Mouse (Mus musculus) retina, postnatal 7 days (tissue): ENCODE results near the gene Serbp1.
"Not testable (repeated sequence)": the region's sequence is repeated elsewhere in the genome, so short reads cannot be mapped to it uniquely, and the experiment has no call there.

ENCODE experiments used
- DNase-seq: peaks from one replicate; pipeline ENCODE4 v3.0.0-alpha.2; 2012; ENCODE audit warnings: low read depth, low spot score

Gene Serbp1

DNA sequence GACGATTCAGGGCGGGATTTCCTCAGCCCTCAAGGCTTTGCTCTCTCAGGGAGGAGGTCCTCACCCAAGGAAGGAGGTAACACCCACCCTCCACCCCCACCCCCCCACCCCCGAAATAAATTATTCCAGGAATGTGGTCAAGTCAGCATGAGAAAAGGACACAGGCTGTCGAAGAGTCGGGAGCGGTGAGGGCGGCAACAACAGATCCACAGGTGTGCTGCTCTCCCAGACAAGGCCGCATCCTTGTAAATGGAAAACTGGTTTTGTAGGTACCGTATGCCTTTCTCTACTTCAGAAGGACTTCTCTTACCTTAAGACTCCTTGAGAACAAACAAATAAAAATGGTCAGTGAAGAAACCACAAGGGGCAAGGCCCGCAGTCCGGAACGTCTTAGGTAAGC is at the start of gene Serbp1:
Serbp1 (plus strand) TSS at position 200 of the 400 bp plus-strand sequence.
- no peak for DNase-seq

DNA sequence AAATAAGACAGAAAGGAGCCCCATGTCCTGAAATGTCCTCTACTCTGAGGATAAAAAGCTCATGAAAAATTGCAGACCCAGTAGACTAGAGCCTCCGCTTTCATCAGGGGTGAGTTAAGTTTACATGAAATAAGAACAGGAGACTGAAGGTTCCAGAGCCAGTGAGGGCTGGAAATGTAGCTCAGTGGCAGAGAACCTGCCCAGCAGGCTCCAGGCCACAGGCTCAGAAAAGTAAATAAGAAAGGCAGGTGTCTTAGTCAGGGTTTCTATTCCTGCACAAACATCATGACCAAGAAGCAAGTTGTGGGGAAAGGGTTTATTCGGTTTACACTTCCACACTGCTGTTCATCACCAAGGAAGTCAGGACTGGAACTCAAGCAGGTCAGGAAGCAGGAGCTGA is 44.4 kb upstream of the Serbp1 start:
- no peak for DNase-seq

DNA sequence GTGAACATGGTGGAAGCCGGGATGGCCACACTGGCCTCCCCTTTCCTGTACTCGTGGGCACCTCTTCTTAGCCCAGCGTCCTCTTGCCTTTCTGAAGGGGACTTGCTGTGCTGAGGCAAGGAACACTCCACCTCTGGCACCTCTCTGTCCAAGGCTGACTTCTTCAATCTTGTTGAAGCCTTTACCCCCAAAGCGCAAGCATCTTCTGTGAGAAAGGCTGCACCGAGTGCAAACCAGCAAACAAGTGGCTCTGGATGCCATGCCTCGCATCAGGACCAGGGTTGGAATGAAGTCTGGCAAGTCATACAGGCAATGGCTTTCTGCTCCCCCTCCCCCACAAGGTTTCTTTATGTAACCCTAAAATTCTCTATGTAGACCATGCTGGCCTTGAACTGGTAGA is 43.4 kb upstream of the Serbp1 start:
- no peak for DNase-seq

GRCm38 (mm10) chr6:67195148-67195611 is 42.8 kb upstream of the Serbp1 start:
- peak; percentile 1 for DNase-seq

DNA sequence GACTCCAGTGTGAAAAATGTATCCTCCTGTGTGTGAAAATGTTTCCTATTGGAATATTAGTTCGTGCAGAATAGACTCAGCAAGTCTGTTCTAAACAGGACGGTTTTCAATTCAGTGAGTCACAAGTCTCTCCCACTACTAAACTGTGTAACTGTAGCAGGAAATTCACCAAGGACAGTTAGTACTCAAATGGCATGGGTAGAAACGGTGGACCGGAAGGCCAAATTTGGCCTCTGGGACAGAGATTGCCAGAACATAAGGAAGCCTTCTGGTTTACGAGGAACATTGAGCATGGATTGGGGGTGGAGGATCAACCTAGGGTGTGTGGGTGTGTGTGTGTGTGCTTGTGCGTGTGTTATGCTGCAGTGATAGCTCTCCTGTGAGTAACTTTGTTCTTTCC is 41.2 kb upstream of the Serbp1 start:
- no peak for DNase-seq

DNA sequence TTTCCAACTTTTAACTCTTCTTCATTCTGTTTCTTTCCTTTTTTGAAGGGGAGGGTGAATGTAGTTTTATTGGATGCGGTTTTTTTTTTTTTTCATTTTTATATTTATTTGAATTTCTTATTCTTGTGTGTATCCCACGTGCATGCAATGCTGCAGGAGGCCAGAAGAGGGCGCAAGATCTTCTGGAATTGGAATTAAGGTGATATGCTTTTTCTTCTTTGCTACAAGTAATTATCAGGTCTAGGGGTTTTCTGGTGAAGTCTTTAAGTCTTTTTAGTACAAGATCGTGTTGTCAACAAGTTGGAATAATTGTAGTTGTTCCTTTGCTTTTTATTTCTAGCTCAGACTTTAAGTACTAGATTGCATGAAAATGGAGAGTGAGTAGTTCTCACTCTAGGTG is 39.9 kb upstream of the Serbp1 start:
- DNase-seq, result no peak

- no peak for DNase-seq
Measured at GRCm38 (mm10) chr6:67200715-67201322, 37.2 kb upstream of the Serbp1 start.

DNA sequence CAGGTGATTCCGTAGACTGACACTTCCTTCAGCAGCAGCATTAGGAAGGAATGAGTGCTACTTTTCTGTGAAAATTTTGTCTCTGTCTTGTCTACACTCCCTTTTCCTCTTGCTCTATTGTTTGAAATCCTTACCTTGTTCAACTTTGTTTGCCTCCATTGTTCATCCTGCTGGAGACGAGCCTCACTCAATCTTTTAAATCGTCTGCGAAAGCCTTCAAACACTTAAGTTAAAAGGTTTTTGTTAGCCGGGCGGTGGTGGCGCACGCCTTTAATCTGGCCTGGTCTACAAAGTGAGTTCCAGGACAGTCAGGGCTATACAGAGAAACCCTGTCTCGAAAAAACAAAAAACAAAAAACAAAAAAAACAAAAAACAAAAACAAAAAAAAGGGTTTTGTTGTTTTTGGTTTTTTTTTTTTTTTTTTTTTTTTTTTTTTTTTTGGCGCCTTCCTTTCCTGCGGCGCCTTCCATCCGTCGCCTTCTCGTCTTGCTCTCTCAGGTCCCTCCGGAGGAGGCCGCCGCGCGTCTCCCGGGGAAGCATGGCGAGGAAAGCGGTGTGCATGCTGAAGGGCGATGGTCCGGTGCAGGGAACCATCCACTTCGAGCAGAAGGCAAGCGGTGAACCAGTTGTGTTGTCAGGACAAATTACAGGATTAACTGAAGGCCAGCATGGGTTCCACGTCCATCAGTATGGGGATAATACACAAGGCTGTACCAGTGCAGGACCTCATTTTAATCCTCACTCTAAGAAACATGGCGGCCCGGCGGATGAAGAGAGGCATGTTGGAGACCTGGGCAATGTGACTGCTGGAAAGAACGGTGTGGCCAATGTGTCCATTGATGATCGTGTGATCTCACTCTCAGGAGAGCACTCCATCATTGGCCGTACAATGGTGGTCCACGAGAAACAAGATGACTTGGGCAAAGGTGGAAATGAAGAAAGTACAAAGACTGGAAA is 32.6 kb upstream of the Serbp1 start:
- DNase-seq, result no peak

DNA sequence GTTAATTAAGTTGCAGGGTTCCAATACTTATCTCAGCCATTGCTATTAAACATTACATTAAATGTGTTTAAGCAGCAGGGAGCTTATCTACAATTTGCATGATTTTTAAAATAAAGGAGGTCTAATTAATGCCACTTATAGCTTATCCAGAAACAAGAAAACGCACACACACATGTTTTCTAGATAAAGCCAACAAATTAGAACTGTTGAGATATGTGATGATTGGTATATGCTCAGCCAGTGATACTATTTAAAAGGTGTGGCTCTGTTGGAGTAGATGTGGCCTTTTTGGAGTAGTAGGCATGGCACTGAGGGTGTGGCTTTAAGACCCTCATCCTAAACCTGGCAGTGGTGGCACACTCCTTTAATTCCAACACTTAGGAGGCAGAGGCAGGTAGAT is 25.6 kb upstream of the Serbp1 start:
- DNase-seq, result no peak

GRCm38 (mm10) chr6:67213429-67214098 is 24.4 kb upstream of the Serbp1 start:
- no peak for DNase-seq

- DNase-seq, result no peak
Measured at GRCm38 (mm10) chr6:67217402-67217801, 20.6 kb upstream of the Serbp1 start.

DNA sequence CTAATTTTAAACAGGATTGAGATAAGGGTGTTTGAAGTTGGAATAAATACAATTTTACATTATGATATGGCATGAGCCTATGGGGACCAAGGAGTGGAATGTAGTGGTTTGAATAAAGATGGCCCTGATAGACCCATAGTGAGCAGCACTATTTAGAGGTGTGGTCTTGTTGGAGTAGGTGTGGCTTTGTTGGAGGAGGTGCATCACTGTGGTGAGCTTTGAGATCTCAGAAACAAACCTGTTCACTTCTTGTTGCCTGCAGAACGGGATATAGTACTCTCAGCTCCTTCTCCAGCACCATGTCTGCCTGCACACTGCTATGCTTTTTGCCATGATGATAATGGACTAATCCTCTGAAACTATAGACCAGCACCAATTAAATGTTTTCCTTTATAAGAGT is 20.1 kb upstream of the Serbp1 start:
- no peak for DNase-seq

DNA sequence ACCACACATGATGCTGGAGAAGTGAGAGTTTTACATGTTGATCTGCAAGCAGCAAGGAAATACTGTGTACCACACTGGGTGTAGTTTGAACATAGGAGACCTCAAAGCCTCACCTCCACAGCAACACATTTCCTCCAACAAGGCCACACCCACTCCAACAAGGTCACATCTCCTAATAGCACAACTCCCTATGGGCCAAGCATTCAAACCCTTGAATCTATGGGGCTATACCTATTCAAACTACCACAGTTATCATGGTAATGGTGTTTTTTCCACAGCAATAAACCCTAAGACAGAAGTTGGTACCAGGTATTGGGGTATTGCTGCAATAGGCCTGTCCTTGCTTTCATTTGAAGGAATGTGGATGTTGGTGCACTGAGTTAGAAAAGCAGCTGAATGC is 19.4 kb upstream of the Serbp1 start:
- no peak for DNase-seq

DNA sequence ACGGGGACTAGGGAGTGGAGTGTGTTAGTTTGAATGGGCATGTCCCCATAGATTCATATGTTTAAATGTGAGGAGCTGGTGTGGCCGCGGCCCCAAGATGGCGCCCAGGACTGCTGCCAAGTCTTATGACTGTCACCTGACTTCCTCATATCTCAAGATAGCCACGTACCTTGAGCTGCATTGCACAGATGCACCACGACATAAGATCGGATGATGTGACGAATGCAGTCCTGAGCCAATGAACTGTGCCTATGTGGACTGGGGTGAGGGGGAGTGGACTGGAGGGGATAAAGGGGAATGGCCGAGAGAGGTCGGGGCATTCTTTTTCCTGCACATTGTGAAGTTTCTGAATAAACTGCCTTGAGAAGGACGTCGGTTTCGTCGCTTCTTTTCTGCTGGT is 18.0 kb upstream of the Serbp1 start:
- DNase-seq, result not testable (repeated sequence)

DNA sequence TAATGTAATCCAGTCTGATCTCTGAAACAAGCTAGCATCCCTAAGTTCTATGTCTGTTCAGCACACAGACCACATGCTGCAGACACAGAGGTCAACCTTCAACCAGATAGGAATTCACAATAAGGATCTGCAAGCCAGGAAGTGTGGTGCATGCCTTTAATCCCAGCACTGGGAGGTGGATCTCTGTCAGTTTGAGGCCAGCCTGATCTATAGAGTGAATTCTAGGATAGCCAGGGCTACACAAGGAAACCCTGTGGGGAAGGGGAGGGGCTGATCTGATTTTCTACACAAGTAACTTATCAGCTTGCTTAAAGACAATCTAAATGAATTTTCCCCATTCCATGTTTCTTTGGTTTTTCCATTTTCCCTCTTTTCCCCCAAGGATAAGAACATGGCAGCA is 17.2 kb upstream of the Serbp1 start:
- DNase-seq, result no peak

DNA sequence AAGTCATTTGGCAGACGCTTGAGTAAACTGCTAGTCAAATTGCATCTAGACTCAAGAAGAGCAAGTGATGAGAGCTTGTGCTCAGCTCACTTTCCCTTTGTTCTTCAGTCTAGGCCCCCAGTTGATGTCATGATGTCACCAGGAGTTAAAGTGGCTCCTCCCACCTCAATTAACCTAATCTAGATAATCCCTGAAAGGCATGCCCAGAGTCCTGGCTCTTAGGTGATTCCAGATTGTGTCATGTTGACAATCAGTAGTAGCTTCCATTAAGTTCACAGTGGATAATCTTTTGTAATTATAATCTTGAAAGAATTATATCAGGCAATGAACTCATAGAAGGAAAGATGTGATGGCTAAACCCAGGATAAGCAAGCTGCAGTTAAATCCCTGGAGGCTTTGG is 14.9 kb upstream of the Serbp1 start:
- DNase-seq, result peak; percentile 23

GRCm38 (mm10) chr6:67223499-67223898 is 14.5 kb upstream of the Serbp1 start:
- no peak for DNase-seq

GRCm38 (mm10) chr6:67226286-67226685 is 11.7 kb upstream of the Serbp1 start:
- DNase-seq, result no peak

DNA sequence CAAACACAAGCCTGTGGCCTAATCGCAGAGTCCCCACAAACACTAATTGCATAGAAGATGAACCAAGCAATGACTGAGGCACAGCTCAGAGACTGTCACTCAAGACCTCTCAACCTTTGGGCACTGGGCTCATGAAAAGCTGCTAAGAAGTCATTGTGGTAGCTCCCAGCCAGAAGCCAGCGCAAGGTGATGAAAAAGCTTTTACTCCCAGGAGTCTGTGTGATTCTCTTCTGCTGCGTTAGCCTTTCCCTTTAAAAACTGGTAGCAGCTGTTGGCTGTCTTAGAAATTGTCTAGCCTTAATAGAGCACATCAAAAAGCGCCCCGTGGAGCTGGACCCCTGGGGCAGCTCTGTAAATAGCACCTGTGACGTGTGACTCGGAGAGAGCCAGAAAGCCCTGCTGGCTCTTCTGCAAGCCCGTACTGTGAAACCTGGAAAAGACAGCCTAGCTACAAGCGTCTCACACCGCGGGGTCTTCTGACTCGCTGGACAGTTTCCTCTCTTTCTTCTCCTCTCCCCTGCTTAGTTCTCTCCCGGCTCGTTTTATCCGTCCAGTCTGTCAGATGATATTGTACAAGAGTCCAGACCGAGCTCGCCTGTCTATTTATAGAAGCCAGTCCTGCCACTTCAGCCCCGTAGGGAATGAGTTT is 9.4 kb upstream of the Serbp1 start:
- DNase-seq, result no peak

- DNase-seq, result no peak
Measured at GRCm38 (mm10) chr6:67229521-67229920, 8.5 kb upstream of the Serbp1 start.

DNA sequence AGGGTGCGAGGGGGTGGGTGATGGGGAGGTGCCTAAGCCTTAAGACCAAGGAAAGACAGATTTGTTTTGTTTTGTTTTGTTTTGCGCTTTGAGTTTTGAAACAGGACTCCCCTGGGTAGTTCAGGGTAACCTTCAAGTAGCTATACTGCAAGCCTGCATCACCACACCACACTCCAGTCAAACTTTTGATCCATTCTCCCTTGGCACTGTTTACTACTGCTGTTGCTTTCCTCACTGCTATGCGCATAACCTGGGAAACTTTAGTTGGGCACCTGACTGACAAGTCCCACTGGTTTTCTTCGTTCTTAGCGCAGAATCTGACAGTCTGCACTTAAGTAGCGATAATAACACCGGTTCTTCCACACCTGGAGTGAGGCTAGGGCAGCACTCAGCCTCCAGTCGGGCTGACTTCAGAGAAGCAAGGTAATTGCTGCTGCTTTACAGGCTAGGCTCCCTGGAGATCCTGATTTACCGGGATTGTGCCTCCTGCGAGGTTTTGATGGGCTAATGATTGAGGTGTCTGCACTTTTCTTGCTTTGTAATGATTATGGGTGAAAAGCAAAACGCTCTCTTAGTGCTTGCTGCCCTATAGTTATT is 8.0 kb upstream of the Serbp1 start:
- no peak for DNase-seq

DNA sequence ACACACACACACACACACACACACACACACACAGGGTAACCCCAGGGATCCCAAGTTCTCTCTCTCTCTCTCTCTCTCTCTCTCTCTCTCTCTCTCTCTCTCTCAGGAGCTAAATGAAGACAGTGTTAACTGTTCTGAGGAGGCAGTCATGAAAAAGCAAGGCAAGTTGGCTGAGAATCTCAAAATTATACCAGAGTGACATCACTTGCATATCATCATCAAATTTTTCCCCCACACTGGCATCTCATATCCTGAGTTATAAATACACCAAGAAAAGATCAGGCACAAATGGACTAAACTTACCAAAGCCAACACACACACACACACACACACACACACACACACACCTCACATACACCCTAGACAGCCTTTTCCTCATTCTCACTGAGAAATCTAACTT is 7.0 kb upstream of the Serbp1 start:
- no peak for DNase-seq
